Mouse (Mus musculus) kidney, adult 18-20 months (tissue): ENCODE measurements around the gene Cbln3.

Source experiments
- DNase-seq: peaks from one replicate; pipeline ENCODE4 v3.0.0; 2021

Cbln3 gene

GRCm38 (mm10) chr14:55842794-55843193, 41.4 kb downstream of the Cbln3 start:
- no peak for DNase-seq

- DNase-seq = no peak
Measured at GRCm38 (mm10) chr14:55840853-55841366, 43.3 kb downstream of the Cbln3 start.

GRCm38 (mm10) chr14:55838740-55839139, 45.5 kb downstream of the Cbln3 start:
- DNase-seq = no peak

GRCm38 (mm10) chr14:55838312-55838711, 45.9 kb downstream of the Cbln3 start:
- no peak for DNase-seq

GRCm38 (mm10) chr14:55834808-55835533, 49.2 kb downstream of the Cbln3 start:
- no peak for DNase-seq

GRCm38 (mm10) chr14:55833126-55833525, 51.1 kb downstream of the Cbln3 start:
- DNase-seq = no peak

- DNase-seq = no peak
Measured at GRCm38 (mm10) chr14:55830331-55830730, 53.9 kb downstream of the Cbln3 start.

GRCm38 (mm10) chr14:55829854-55830253, 54.3 kb downstream of the Cbln3 start:
- no peak for DNase-seq
